ENCODE assay signal across 17 mouse cellular contexts in genomic region chr6:21787274-21787673, GRCm38 (mm10).
DNase-seq lines count a peak whose midpoint lies in the region; ATAC-seq and TF ChIP-seq lines count a peak whose summit lies in the region.
"Had no signal": no experiment of that assay in that cellular context is flagged by ENCODE, and none has a peak within 500 bp of the region (broad histone marks: within the 10 kb centered on the region; RNA-seq: fewer than 3 reads in every experiment).

No protein-coding gene starts in this region.

- no peaks in the 10 kb centered on the region for H3K9me3 ChIP-seq in lung, embryonic 14.5 days (ENCODE audit: low read depth, low read length)
- H3K9me3 ChIP-seq in intestine, embryonic 16.5 days (ENCODE audit: control insufficient read depth, low read length): no peaks in the 10 kb centered on the region
- no peaks in the 10 kb centered on the region for H3K9me3 ChIP-seq in liver, embryonic 15.5 days (replicated peaks)
- H3K9me3 ChIP-seq: embryonic facial prominence, embryonic 15.5 days; forebrain, embryonic 10.5 days; limb, embryonic 15.5 days had no signal

- no peaks in the 10 kb centered on the region for H3K36me3 ChIP-seq in lung, embryonic 14.5 days (ENCODE audit: insufficient read depth)
- H3K36me3 ChIP-seq in intestine, embryonic 16.5 days (ENCODE audit: control insufficient read depth, insufficient read depth, low read length): no peaks in the 10 kb centered on the region
- no peaks in the 10 kb centered on the region for H3K36me3 ChIP-seq in liver, embryonic 15.5 days (replicated peaks)
- H3K36me3 ChIP-seq: embryonic facial prominence, embryonic 15.5 days; limb, embryonic 15.5 days had no signal

- WGBS in lung, embryonic 14.5 days: 48% methylated on average over 6 of the region's 6 CpGs
- WGBS in lung, adult 2 months: 34% methylated on average over 6 of the region's 6 CpGs
- WGBS in intestine, embryonic 16.5 days: 35% methylated on average over 6 of the region's 6 CpGs
- 12% methylated on average over 6 of the region's 6 CpGs for WGBS in liver, embryonic 15.5 days (ENCODE audit: insufficient replicate concordance)

- no peak for TF ChIP-seq POLR2A in lung, adult 2 months (IDR thresholded peaks at IDR 0.05; ENCODE audit: borderline replicate concordance, extremely low read depth, low read depth, low read length)

- H3K9ac ChIP-seq in lung, embryonic 14.5 days: no peak overlapping the region
- no peak overlapping the region for H3K9ac ChIP-seq in intestine, embryonic 16.5 days (ENCODE audit: low read depth, low read length)
- no peak overlapping the region; the same call in 1 of the 2 replicates for H3K9ac ChIP-seq in liver, embryonic 15.5 days
- H3K9ac ChIP-seq: embryonic facial prominence, embryonic 15.5 days; limb, embryonic 15.5 days had no signal

- no peaks in the 10 kb centered on the region for H3K27me3 ChIP-seq in lung, embryonic 14.5 days (ENCODE audit: insufficient read depth, low read length)
- H3K27me3 ChIP-seq in intestine, embryonic 16.5 days (replicated peaks; ENCODE audit: control insufficient read depth, insufficient read depth, low read length): no peaks in the 10 kb centered on the region
- no peaks in the 10 kb centered on the region for H3K27me3 ChIP-seq in liver, embryonic 15.5 days
- H3K27me3 ChIP-seq: embryonic facial prominence, embryonic 15.5 days; limb, embryonic 15.5 days had no signal

- DNase-seq in lung, embryonic 14.5 days: peak; percentile 15
- DNase-seq in lung, adult 2 months: no peak
- peak; percentile 25 for DNase-seq in Muller cell, postnatal 12 days (ENCODE audit: inconsistent ontology term)
- DNase-seq in frontal cortex, postnatal 14 days (ENCODE audit: low spot score in 2 of 2): no peak
- no peak for DNase-seq in left cerebral cortex, postnatal 10 days (ENCODE audit: extremely low spot score in 1 of 2, low spot score in 2 of 2)
- DNase-seq: adrenal gland, adult 2 months; B cell, adult 2 months; cerebellum, adult 9-10 months; heart, adult 18-20 months; lung, postnatal 14 days; thymus, postnatal 14 days had no signal

- no peak overlapping the region for H3K27ac ChIP-seq in lung, embryonic 14.5 days (ENCODE audit: low read depth)
- peak overlapping the region; percentile 35 for H3K27ac ChIP-seq in intestine, embryonic 16.5 days (ENCODE audit: low read length)
- H3K27ac ChIP-seq in liver, embryonic 15.5 days (replicated peaks): peak overlapping the region; percentile 51
- H3K27ac ChIP-seq: embryonic facial prominence, embryonic 15.5 days; forebrain, embryonic 10.5 days; limb, embryonic 15.5 days had no signal

- H3K4me1 ChIP-seq in lung, embryonic 14.5 days (ENCODE audit: insufficient read depth): no peaks in the 10 kb centered on the region
- H3K4me1 ChIP-seq in lung, adult 2 months (ENCODE audit: control insufficient read depth, insufficient read depth, low read length): no peaks in the 10 kb centered on the region; the same call in 1 of the 2 replicates
- peaks cover 12% of the 10 kb centered on the region for H3K4me1 ChIP-seq in intestine, embryonic 16.5 days (ENCODE audit: control insufficient read depth, insufficient read depth, low read length)
- peaks cover 49% of the 10 kb centered on the region for H3K4me1 ChIP-seq in liver, embryonic 15.5 days (replicated peaks)
- H3K4me1 ChIP-seq: embryonic facial prominence, embryonic 15.5 days; limb, embryonic 15.5 days had no signal

- no peak overlapping the region for H3K4me3 ChIP-seq in lung, embryonic 14.5 days (ENCODE audit: low read depth, low read length)
- H3K4me3 ChIP-seq in lung, adult 2 months (replicated peaks; ENCODE audit: extremely low read depth, low read depth, low read length): no peak overlapping the region
- no peak overlapping the region for H3K4me3 ChIP-seq in intestine, embryonic 16.5 days (ENCODE audit: low read length)
- H3K4me3 ChIP-seq in liver, embryonic 15.5 days (replicated peaks): no peak overlapping the region; the same call in 1 of the 2 replicates
- H3K4me3 ChIP-seq: embryonic facial prominence, embryonic 15.5 days; forebrain, embryonic 10.5 days; limb, embryonic 15.5 days had no signal

- intact Hi-C loops in left cerebral cortex, postnatal 10 days (cut with DNase I): no loop called here

- ATAC-seq in lung, embryonic 14.5 days (ENCODE audit: insufficient read depth): no peak
- peak; percentile 69 for ATAC-seq in intestine, embryonic 16.5 days
- peak; percentile 79 for ATAC-seq in liver, embryonic 15.5 days (ENCODE audit: insufficient read depth)
- no peak for ATAC-seq in erythroid progenitor cell, adult 5-6 weeks (replicated peaks; ENCODE audit: low FRiP score, poor library complexity, severe bottlenecking)

- no peak overlapping the region for H3K4me2 ChIP-seq in lung, embryonic 14.5 days
- no peak overlapping the region; the same call in 1 of the 2 replicates for H3K4me2 ChIP-seq in intestine, embryonic 16.5 days (ENCODE audit: low read depth, low read length)
- peak overlapping the region; percentile 46 for H3K4me2 ChIP-seq in liver, embryonic 15.5 days
- H3K4me2 ChIP-seq: embryonic facial prominence, embryonic 15.5 days; limb, embryonic 15.5 days had no signal

- no peak for TF ChIP-seq CTCF in lung, embryonic 14.5 days (IDR thresholded peaks at IDR 0.05; ENCODE audit: low read depth)
- no peak for TF ChIP-seq CTCF in lung, adult 2 months (IDR thresholded peaks at IDR 0.05; ENCODE audit: insufficient read depth, low read length)

Comparison
In these comparisons a context has a peak if more than half of its experiments do, and no peak if none do; other contexts are left out.
1. DNase-seq: peak in lung, embryonic 14.5 days (single experiment) and Muller cell, postnatal 12 days (single experiment); none in lung, adult 2 months (single experiment), frontal cortex, postnatal 14 days (0 of 2) and left cerebral cortex, postnatal 10 days (0 of 2).
2. ATAC-seq: peak in intestine, embryonic 16.5 days (single experiment) and liver, embryonic 15.5 days (single experiment); none in lung, embryonic 14.5 days (single experiment) and erythroid progenitor cell, adult 5-6 weeks (single experiment).